Mouse (Mus musculus) ES-E14 (cell line): ENCODE data around the gene Izumo1. TPM values are rescaled to one million over a fixed set of nuclear protein-coding genes. Genes with fewer than 3 reads are reported as not detected.

Experiments
- DNase-seq: peaks from one replicate; pipeline ENCODE4 v3.0.0-alpha.2; 2013; ENCODE audit warnings: low read depth, low spot score
- H3K27ac ChIP-seq: 2 replicates; pipeline ENCODE4 v1.5.1; 2012; ENCODE audit warnings: low read depth, mild to moderate bottlenecking, low read length, moderate library complexity, mixed read lengths; ENCODE audit not compliant: poor library complexity, insufficient read depth, severe bottlenecking
- H3K36me3 ChIP-seq: 2 replicates; pipeline ENCODE4 v1.6.1; 2012; ENCODE audit warnings: mild to moderate bottlenecking, low read length, moderate library complexity, mixed read lengths; ENCODE audit not compliant: control insufficient read depth, poor library complexity, insufficient read depth, severe bottlenecking
- H3K4me1 ChIP-seq, 2 experiments: fragments of 150-350 bp in 1 of 2; sonication (generic) in 1 of 2; 2 replicates each; pipeline ENCODE4 v1.6.1; 2012; ENCODE audit warnings: low read length in 2 of 2, mild to moderate bottlenecking in 1 of 2, mixed read lengths in 1 of 2; ENCODE audit not compliant: control insufficient read depth in 2 of 2, insufficient read depth in 2 of 2, poor library complexity in 1 of 2
- H3K4me3 ChIP-seq, 2 experiments: fragments of 150-350 bp in 1 of 2; sonication (generic) in 1 of 2; 2 replicates each; pipeline ENCODE4 v1.5.1; 2012; ENCODE audit warnings: low read length in 2 of 2, low read depth in 1 of 2, mild to moderate bottlenecking in 1 of 2, mixed read lengths in 1 of 2; ENCODE audit not compliant: insufficient read depth in 1 of 2, poor library complexity in 1 of 2, severe bottlenecking in 1 of 2
- H3K9ac ChIP-seq: 2 replicates; pipeline ENCODE4 v1.6.1; 2012; ENCODE audit warnings: low read depth, mild to moderate bottlenecking, low read length, mixed read lengths; ENCODE audit not compliant: poor library complexity, insufficient read depth, severe bottlenecking
- H3K9me3 ChIP-seq: fragments of 150-350 bp; sonication (generic); 2 replicates; pipeline ENCODE4 v1.6.1; 2012; ENCODE audit warnings: low read depth, mild to moderate bottlenecking, low read length; ENCODE audit not compliant: control insufficient read depth, insufficient read depth
- CHD2 ChIP-seq: IDR thresholded peaks from 2 replicates; pipeline ENCODE4 v1.6.1; 2014; ENCODE audit warnings: mild to moderate bottlenecking, low read depth, low read length, inconsistent platforms
- HCFC1 ChIP-seq: IDR thresholded peaks from 2 replicates; pipeline ENCODE4 v1.6.1; 2012; ENCODE audit warnings: low read length, inconsistent platforms, borderline replicate concordance; ENCODE audit not compliant: insufficient read depth
- MAFK ChIP-seq: IDR thresholded peaks from 2 replicates; pipeline ENCODE4 v1.6.1; 2014; ENCODE audit warnings: mild to moderate bottlenecking, low read depth, low read length, inconsistent platforms; ENCODE audit not compliant: insufficient read depth
- ZC3H11A ChIP-seq: IDR thresholded peaks from 2 replicates; pipeline ENCODE4 v1.6.1; 2012; ENCODE audit warnings: low read depth, mild to moderate bottlenecking, inconsistent platforms, low read length, borderline replicate concordance
- ZNF384 ChIP-seq: IDR thresholded peaks from 2 replicates; pipeline ENCODE4 v1.6.1; 2012; ENCODE audit warnings: low read depth, low read length, inconsistent platforms
- in situ Hi-C, 2 experiments: fragments of 600-800 bp; cut with MboI; formaldehyde crosslinking; loops; one replicate each; pipeline ENCODE4 v1.15.1; 2025; ENCODE audit warnings: low sequenced_read_pairs in 2 of 2, inconsistent platforms in 1 of 2; ENCODE audit not compliant: unreplicated experiment in 2 of 2
- total RNA-seq: library from RNA; depleted of rRNA; stranded (reverse); fragments of 300-350 nt; gene quantifications from 2 replicates; pipeline ENCODE4 v1.2.3, GENCODE M21; 2012

Gene Izumo1
- total RNA-seq, 1 experiment = 0.31 TPM

GRCm38 (mm10) chr7:45587631-45588592 lies 33.7 kb upstream of the Izumo1 start:
- in situ Hi-C loops = no loop called here
- no peak overlapping the region for H3K9ac ChIP-seq

GRCm38 (mm10) chr7:45589173-45589572 lies 32.4 kb upstream of the Izumo1 start:
- H3K27ac ChIP-seq = no peak overlapping the region
- H3K4me3 ChIP-seq = peak overlapping the region; percentile 27 to 28; a peak in 3 of 4 replicates
- H3K4me1 ChIP-seq = peaks cover 2 to 4% of the 10 kb centered on the region in 2 experiments; a peak in 1 of 4 replicates
- H3K9me3 ChIP-seq = no peaks in the 10 kb centered on the region
- H3K36me3 ChIP-seq = peaks cover 23% of the 10 kb centered on the region; the same call in 1 of the 2 replicates
- peak; percentile 98 for TF ChIP-seq HCFC1
- no peak for TF ChIP-seq CHD2
- TF ChIP-seq ZC3H11A = peak; percentile 83
- no peak for TF ChIP-seq MAFK
- in situ Hi-C loops = no loop called here
- no peak overlapping the region for H3K9ac ChIP-seq
- DNase-seq = peak; percentile 96

More at GRCm38 (mm10) chr7:45587631-45588592, 33.7 kb upstream of the Izumo1 start:
- H3K9me3 ChIP-seq = no peaks in the 10 kb centered on the region
- DNase-seq = no peak
- peaks cover 23% of the 10 kb centered on the region; the same call in 1 of the 2 replicates for H3K36me3 ChIP-seq
- H3K27ac ChIP-seq = no peak overlapping the region
- no peak overlapping the region for H3K4me3 ChIP-seq
- TF ChIP-seq ZC3H11A = no peak
- no peak for TF ChIP-seq ZNF384
- TF ChIP-seq HCFC1 = no peak
- peaks cover 1 to 4% of the 10 kb centered on the region in 2 experiments; a peak in 1 of 4 replicates for H3K4me1 ChIP-seq

GRCm38 (mm10) chr7:45589898-45590297 lies 31.7 kb upstream of the Izumo1 start:
- Histone ChIP-seq H3K36me3 (peaks cover 23% of the 10 kb centered on the region; the same call in 1 of the 2 replicates), H3K27ac (no peak overlapping the region), H3K4me3 (no peak overlapping the region), H3K4me1 (peaks cover under 1 to 2% of the 10 kb centered on the region in 2 experiments; a peak in 1 of 4 replicates), H3K9ac (no peak overlapping the region), H3K9me3 (no peaks in the 10 kb centered on the region)
- TF ChIP-seq ZNF384 = no peak
- no peak for TF ChIP-seq ZC3H11A
- TF ChIP-seq HCFC1 = no peak
- TF ChIP-seq MAFK = no peak
- TF ChIP-seq CHD2 = no peak
- in situ Hi-C loops = loop anchor here in 1 of 2 experiments (10.0 kb wide), 1 partner anchor 115 kb away; no protein-coding TSS in a partner anchor
- DNase-seq = no peak

- Histone ChIP-seq H3K27ac (no peak overlapping the region), H3K9ac (no peak overlapping the region), H3K4me1 (peaks cover 2 to 7% of the 10 kb centered on the region in 2 experiments; a peak in 1 of 4 replicates), H3K4me3 (no peak overlapping the region), H3K9me3 (no peaks in the 10 kb centered on the region), H3K36me3 (peaks cover 22% of the 10 kb centered on the region; the same call in 1 of the 2 replicates)
- no peak for TF ChIP-seq MAFK
- no peak for TF ChIP-seq ZC3H11A
- TF ChIP-seq HCFC1 = no peak
- no peak for TF ChIP-seq ZNF384
- no peak for TF ChIP-seq CHD2
- in situ Hi-C loops = loop anchor here in 1 of 2 experiments (10.0 kb wide), 1 partner anchor 116 kb away; no protein-coding TSS in a partner anchor
- no peak for DNase-seq
Measured at GRCm38 (mm10) chr7:45590874-45591273, 30.7 kb upstream of the Izumo1 start.
